Mouse (Mus musculus): ENCODE results near the gene Gm9817.

GRCm38 (mm10) chr13:45075715-45076114 is 2.8 kb upstream of the Gm9817 start:
- TF ChIP-seq CTCF (IDR thresholded peaks at IDR 0.05; ENCODE audit: control insufficient read depth, insufficient read depth, insufficient read length) (no peak), USF1 (IDR thresholded peaks at IDR 0.05; ENCODE audit: low read depth) (no peak), MAX (IDR thresholded peaks at IDR 0.05) (no peak), MYOD1 (IDR thresholded peaks at IDR 0.05; ENCODE audit: control insufficient read depth, insufficient read length, low read depth) (no peak), MYOG (IDR thresholded peaks at IDR 0.05; ENCODE audit: control insufficient read depth, extremely low read depth, insufficient read length) (no peak), FOSL1 (IDR thresholded peaks at IDR 0.05; ENCODE audit: insufficient read depth, low read length, poor library complexity, severe bottlenecking) (no peak), CEBPB (IDR thresholded peaks at IDR 0.05; ENCODE audit: low read depth) (no peak)
